Mouse (Mus musculus) embryo, embryonic 11.5 days (tissue): ENCODE results near the gene Olfr549.

Experiments used
- DNase-seq: peaks from one replicate; pipeline ENCODE4 v3.0.0-alpha.2; 2012; ENCODE audit warnings: low read depth, low spot score

Gene Olfr549

GRCm38 (mm10) chr7:102549570-102549969 is at the start of gene Olfr549:
Olfr549 (plus strand) TSS chr7:102549870.
- DNase-seq: no peak

GRCm38 (mm10) chr7:102501986-102502385 is 47.7 kb upstream of the Olfr549 start:
- no peak for DNase-seq

GRCm38 (mm10) chr7:102506848-102507247 is 42.8 kb upstream of the Olfr549 start:
- DNase-seq: peak; percentile 46

- DNase-seq: no peak
Observed at GRCm38 (mm10) chr7:102508066-102508465, 41.6 kb upstream of the Olfr549 start.

- no peak for DNase-seq
Observed at GRCm38 (mm10) chr7:102508666-102509065, 41.0 kb upstream of the Olfr549 start.

GRCm38 (mm10) chr7:102509726-102510125 is 39.9 kb upstream of the Olfr549 start:
- DNase-seq: no peak

GRCm38 (mm10) chr7:102511927-102512326 is 37.7 kb upstream of the Olfr549 start:
- no peak for DNase-seq

- peak; percentile 66 for DNase-seq
Observed at GRCm38 (mm10) chr7:102512814-102513435, 36.7 kb upstream of the Olfr549 start.

GRCm38 (mm10) chr7:102514144-102514543 is 35.5 kb upstream of the Olfr549 start:
- DNase-seq: no peak

- DNase-seq: no peak
Observed at GRCm38 (mm10) chr7:102516261-102517050, 33.2 kb upstream of the Olfr549 start.

- DNase-seq: no peak
Observed at GRCm38 (mm10) chr7:102517051-102517335, 32.7 kb upstream of the Olfr549 start.

GRCm38 (mm10) chr7:102529052-102529451 is 20.6 kb upstream of the Olfr549 start:
- no peak for DNase-seq

GRCm38 (mm10) chr7:102534449-102534848 is 15.2 kb upstream of the Olfr549 start, which contains the start of gene Olfr547:
Olfr547 (plus strand) TSS chr7:102534749.
- no peak for DNase-seq

- DNase-seq: no peak
Observed at GRCm38 (mm10) chr7:102540596-102540995, 9.1 kb upstream of the Olfr549 start, which contains the start of gene Olfr548-ps1. Olfr548-ps1 (plus strand) TSS chr7:102540896.

GRCm38 (mm10) chr7:102541251-102541650 is 8.4 kb upstream of the Olfr549 start:
- no peak for DNase-seq

- DNase-seq: no peak
Observed at GRCm38 (mm10) chr7:102553279-102553678, 3.6 kb downstream of the Olfr549 start.

- peak; percentile 65 for DNase-seq
Observed at GRCm38 (mm10) chr7:102564999-102565997, 15.6 kb downstream of the Olfr549 start, which contains the start of gene Trim21. Trim21 (minus strand) TSS chr7:102565486.

GRCm38 (mm10) chr7:102566219-102566618 is 16.5 kb downstream of the Olfr549 start:
- no peak for DNase-seq

- no peak for DNase-seq
Observed at GRCm38 (mm10) chr7:102571142-102571541, 21.5 kb downstream of the Olfr549 start, which contains the start of gene Olfr550. Olfr550 (plus strand) TSS chr7:102571442.

GRCm38 (mm10) chr7:102573174-102573830 is 23.6 kb downstream of the Olfr549 start:
- no peak for DNase-seq

- DNase-seq: no peak
Observed at GRCm38 (mm10) chr7:102575998-102576397, 26.3 kb downstream of the Olfr549 start.
